Mouse (Mus musculus) 3134 (cell line): Measurements from ENCODE around the gene Wnt5b.

Experiments used
- DNase-seq: peaks from one replicate; pipeline ENCODE4 v3.0.0-alpha.2; 2011; ENCODE audit warnings: low spot score; ENCODE audit not compliant: insufficient read length; ENCODE audit errors: extremely low read depth

Gene Wnt5b

DNA sequence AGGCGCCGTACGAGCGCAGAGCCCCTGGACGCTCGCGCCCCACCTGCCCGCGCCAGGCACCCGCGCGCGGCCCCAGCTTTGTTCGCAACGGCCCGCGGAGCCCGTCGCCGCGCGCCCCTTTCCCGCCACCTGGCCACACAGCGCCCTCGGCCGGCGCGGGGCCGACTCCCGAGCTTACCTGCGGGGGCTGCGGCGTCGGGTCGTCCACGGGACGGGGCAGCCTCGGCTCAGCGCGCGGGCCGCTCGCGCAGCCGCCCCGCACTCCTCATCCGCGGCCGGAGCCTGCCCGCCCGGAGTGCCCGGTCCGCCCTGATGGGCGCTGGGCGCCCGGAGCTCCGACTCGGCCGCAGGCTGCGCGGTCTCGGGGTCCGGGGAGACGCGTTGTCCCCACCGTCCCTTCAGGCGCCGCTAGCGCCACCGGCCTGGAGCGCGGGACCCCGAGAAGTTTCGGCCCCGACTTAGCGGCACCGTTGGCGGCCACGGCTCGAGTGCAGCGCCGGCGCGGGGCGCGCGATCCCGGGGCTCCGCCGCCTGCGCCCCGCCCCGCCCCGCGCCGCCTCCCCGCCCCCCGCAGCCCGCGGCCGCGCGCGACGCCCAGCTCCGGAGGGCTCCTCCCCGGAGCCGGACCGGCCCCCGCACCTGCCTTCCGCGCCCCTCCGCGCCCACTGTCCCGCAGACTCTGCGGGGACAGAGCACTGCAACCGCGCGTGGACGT lies at the start of gene Wnt5b:
Gene Wnt5b (minus strand): TSS at position 545 of the 715 bp plus-strand sequence.
- no peak for DNase-seq

DNA sequence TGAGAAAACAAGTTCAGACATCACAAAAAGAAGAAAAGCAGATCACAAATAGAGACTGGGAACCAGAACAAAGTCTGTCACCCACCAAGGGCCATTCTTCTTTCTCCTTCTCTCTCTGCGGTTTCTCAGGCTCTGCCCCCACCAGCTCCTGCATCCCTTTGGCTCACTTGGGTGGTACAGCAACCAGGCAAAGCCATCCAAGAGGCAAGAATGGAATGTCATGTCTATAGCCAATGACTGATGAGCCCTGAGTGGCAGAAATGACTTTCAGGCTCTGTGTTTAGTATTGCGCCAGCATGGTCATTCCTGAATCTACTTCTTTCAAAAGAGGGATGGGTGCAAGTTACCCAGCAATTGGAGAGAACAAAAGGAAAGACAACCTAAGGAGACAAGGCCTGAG lies 46.7 kb upstream of the Wnt5b start:
- DNase-seq: no peak

DNA sequence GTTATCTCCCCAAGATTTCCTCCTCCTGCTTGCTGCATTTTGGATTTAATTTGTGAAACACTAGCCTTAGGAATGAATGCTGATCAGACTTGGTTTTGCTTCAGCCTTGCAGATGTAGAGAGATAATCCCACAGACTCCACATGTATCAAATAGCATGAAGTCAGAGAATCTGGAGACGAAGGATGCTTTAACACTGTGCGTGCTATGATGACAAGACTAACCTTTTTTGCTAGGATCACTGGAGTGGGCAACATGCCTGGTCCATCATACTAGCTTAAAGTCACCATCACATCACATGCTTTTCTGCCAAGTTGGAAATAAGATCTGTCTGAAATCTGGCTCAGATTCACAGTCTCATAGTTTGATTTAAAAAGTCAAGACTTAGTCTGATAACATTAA lies 43.8 kb upstream of the Wnt5b start:
- DNase-seq: no peak

DNA sequence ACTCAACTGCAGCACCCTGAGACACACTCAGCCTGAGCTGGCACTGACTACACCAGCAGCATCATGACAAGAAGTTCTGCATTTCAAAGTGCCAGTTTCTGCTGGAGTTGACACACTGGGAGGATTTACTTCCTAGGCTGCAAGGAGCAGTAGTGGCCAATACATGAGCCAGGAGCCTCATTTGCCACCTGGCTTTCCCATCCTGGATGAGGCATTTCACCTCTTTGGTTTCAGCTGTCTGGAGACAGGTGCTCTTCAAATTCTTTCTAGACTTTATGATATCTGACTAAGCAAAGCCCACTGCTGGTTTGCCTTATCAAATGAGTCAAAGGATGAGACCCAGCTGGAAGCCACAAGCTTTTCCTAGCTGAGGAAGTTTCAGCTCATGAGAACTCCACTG lies 43.3 kb upstream of the Wnt5b start:
- no peak for DNase-seq

DNA sequence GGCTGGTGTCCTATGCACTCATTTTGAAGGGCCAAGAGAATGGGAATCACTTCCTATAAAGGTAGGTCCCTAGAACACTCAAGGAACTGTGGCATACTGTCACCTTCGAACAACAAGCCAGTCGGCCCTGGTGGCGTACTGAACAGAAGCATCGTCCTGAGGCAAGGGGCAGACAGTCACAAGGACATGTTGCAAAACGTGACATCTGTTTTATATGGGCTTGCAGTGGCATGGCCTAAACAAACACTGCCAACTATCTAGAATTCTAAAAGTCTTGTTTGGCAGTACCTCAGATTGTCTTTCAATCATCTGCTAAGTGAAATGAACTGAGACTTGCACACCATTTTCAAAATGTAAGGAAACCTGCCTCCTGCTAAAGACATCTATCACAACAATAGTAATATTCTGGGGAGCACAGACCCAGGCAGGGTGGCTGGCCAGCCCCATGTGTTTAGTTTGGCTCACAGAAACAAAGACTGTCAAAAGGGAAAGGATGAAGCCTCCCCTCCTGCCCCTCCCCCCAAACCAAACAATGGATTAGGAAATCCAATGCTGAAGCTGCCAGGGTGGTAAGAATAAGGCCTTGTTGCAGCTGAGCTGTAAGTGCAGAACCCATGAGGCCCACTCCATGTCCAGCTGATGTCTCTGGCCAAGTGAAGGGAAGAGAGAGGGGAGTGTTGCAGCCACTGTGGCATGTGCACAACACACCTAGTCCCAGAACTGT lies 41.7 kb upstream of the Wnt5b start:
- DNase-seq: no peak

DNA sequence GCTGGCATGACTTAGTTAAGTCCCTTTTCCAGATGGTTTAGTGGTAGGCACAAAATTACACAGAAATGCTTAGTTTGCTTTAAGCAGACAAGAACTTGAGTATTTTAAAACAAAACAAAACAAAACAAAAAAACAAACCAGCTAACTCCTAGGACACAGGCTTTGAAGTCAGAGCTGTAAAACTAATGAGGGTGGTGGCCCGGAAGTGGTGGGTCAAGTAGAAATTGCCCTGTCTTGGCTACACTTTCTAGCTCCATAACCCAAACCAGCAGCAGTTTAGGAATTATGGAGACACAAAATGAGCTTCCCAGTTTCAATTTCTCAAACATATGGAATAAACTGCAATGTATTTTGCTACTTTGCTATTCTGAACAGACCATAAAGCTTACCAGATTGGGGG lies 39.9 kb upstream of the Wnt5b start:
- DNase-seq: no peak

DNA sequence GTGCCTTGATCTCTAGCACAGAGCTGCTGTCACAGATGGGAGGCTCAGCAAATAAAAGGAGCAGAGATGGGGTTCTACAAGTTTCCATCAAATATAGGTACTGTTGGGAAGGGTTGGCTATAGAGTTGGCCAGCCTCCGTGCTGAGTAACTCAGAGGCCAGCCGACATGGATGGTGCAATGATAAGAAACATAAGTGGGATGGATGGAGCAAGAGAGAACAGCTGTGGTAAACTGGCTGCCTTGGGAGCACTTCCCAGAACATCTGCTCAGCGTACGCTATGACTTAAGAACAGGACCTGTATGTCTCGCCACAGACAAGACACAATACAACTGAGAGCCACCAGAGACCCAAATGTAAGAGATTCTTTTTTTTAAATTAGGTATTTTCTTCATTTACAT lies 39.0 kb upstream of the Wnt5b start:
- DNase-seq: no peak

DNA sequence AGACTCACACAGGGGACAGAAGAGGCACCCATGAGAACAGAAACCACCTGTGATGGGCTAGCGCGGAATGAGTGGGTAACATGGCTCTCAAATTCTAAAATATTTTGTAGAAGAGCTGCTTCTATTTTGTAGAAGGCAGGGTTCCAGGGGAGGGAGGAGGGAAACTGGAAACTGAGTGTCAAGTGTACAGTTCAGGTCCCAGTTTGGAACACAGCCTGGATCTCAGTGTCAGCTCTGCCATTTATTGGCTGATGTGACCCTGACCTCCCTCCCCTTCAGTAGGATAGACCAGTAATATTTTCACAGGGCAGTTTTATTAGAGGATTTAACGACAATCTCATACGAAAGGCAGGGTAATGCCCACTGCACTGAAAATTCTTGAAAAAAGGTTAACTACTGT lies 32.6 kb upstream of the Wnt5b start:
- no peak for DNase-seq

DNA sequence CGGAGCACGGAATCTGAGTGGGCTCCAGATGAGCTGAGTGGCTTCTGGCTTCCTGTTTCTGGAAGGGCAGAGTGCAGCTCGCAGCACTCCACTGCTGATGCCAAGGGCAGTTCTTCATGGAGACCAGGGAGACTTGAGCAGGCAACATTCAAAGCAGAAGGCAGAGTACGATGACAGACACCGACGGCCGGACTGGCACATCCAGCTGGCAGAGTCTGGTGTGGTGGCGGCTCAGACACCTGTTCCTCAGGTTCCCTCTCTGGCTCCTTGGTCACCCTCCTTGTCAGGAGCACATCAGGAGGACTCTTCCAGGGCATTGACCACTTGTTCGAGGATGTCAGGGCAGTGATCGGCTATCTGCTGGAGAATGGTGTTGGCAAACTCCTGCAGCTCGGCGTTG lies 31.2 kb upstream of the Wnt5b start:
- DNase-seq: no peak

DNA sequence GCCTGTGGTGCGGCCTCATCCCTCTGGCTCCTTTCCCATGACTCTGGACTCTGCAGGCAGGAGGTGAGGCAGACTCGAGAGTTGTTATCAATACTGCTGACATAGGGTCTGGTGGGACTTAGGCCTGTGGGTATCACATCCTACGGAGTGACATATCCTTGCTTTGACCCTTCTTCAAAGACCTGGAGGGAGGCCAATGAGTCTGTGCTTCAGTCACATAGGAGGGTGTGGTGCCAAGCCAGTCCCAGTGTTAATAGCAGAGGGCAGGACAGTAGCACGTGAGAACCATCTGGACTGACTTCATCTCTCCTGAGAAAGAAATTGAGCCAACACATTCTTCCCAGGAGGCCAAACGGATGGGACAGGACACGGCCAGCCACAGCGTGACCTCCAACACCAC lies 28.1 kb upstream of the Wnt5b start:
- no peak for DNase-seq

DNA sequence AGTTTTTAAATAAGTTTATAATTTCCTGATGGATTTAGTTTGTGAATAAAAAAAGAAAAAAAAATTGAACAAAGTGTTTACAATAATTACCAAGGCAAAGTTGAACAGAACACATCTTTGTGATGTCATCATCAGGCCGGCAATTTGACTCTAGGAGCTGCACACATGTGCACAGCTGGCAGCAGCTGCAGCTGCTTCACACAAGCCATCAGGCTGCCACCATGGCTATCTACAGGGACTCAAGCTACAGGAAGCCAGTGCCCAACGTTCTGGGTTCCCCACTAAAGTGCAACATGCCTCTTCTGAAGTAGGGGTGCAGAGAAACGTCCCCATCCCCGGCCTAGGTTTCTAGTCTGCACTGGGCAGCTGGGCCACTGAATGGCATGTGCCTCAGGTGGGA lies 26.6 kb upstream of the Wnt5b start:
- DNase-seq: no peak

DNA sequence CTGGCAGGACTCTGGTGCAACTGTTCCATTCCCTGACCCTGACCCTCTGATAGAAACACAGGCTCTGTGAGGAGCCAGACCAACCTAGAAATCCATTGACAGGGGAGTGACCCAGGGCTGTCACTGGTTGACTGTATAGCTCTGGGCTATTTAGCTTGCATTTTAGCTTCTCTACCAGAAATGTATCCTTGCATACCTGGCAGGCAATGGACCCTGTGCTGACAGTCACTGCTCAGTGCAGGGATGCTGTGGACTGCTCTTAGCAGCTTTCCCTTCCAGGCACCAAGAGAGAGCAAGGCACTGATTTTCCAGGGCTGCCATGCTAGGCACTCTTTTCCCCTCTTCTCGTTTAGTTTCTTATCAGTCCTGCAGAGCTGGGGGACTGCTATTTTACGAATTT lies 24.2 kb upstream of the Wnt5b start:
- no peak for DNase-seq

DNA sequence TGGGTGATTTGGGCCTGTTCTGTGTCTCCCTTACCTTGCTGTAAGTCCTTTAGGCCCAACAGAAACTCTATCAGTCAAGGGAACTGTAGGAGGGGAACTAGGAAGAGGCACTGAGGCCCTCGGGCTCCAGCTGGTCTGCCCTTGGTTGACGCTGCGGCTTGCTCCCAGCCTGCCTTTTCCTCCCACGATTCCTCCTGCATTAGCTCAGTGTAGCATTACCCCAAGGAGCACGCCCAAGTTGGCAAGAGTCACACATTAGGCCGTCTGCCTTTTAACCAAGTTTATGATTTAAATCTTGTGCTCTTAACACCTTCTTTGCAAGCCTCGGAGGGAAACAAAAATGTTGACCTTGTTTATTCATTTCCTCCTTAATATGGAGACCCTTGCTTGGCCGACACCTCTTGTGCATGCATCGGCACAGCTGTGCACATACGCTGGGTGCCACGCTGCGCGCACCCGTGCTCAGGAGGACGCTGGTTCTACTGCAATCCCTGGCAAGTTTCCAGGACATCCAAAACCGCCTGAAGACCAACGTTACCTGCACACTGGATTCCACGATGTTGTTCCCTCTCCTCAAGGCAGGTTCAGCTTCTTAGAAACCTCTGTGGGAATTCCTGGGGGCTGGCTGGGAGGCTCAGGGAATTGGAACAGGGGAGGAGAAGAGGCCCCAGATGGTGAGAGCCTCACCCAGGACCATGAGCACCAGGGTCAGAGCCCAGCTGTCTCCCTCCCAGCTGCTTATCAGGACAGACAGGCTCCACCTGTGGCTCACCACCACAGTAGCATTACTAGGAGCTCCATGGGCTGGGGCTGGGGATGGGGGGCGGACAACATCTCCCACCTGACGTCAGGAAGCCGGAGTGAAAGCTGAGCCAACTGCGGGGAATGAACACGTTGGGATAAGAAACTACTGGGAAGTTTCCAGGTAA lies 21.6 kb upstream of the Wnt5b start:
- no peak for DNase-seq

DNA sequence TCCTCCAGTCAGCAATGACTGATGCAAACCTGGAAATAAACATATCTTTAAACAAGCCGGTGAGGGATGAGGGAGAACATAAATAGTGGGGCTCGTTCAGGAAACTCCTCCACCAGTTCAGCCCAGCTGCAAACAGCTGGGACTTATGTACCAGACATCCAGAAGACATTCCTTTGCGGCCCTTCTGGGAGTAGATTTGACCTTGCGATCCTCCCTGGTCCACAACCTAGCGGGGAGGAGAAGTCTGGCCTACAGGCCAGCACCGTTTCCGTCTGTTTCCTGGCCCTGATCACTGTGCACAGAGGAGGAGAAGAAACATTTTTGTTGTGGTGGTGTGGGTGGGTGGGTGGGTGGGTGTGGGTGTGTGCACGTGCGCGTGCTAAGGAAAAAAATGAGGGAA lies 18.4 kb upstream of the Wnt5b start:
- DNase-seq: no peak

DNA sequence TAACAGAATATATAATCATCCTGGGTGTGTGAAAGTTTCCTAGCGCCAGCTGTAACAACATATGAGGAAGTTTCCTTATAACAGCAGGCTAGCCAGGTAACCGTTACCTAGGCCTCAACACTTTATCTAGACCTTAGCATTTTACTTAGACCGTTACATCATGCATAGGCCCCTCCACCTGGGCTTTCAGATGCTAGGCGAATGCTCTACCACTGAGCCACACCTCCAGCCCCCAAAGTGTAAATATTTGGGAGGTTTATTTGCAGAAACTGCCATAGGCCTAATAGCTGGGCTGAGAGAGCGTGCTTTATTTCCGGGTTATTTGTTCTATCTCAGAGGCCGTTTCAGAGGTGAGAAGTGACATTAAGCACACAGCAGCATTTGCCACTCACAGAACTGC lies 14.7 kb upstream of the Wnt5b start:
- DNase-seq: no peak

DNA sequence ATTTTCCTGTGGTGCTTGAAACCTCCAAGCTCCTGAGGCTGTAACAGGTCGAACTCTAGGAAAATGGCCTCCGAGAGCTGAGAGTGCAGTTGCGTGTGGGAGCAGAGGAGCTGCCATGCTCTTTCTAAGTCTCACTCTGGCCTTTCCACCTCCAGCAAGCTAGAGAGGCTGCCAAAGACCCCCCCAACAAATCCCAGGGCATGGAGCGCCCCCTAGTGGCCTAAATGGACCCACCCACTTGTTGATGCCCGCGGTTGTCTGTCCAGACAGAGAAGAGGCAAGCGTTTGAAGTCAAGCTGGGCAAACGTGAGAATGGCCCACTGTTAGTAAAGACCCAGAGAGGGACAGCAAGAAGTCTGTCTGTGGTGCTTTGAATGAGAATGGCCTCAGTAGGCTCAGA lies 10.3 kb upstream of the Wnt5b start:
- no peak for DNase-seq

DNA sequence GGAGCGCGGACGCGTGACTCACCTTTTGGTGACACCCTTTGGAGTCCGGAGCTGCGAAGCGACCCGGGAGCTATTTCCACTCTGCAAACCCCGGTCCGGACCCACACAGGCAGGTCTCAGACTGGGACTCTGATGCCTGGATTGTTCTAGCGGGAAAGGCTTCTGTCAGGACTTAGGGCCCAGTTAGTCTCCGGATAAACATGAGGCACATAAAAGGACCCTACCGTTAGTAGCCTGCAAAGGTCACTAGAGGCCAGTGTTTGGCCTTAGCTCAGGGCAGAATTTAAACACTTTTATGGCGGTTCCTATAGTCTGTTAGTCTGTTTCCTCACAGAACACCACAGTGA lies 344 bp upstream of the Wnt5b start:
- DNase-seq: no peak

DNA sequence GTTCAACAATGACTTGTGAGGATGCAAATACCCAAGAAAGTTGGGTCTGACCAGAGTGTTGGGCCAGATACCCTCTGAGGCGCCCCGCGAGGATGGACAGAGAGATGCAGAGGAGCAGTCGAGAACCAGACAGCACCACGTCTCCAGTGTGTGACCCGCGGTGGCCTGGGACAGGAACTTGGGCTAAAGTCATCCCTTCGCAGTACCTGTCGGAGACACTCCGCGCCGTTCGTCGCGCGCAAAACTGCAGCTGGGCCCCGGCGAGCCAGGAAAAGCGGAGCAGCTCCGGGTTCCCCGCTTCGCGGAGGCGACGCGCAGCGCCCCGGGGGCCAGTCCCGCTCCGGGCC lies 718 bp downstream of the Wnt5b start:
- DNase-seq: no peak

DNA sequence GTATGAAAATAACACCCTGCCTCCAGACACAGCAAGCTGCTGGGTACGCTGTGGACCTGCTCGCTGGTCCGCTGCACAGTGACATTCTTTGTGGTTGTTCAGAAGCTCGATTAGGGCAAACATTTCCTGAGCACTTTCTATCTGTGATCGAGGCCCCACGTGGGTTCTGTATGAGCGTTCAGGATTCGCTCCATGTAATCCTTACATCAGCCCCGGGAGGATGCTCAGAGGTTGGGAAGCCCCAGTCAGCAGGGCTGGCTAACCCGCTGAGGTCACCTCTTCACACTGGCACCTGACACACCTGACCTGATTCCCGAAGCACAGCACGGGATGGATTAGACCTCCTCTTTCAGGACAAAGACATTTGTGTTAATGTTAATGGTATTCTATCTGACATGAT lies 8.3 kb downstream of the Wnt5b start:
- no peak for DNase-seq

DNA sequence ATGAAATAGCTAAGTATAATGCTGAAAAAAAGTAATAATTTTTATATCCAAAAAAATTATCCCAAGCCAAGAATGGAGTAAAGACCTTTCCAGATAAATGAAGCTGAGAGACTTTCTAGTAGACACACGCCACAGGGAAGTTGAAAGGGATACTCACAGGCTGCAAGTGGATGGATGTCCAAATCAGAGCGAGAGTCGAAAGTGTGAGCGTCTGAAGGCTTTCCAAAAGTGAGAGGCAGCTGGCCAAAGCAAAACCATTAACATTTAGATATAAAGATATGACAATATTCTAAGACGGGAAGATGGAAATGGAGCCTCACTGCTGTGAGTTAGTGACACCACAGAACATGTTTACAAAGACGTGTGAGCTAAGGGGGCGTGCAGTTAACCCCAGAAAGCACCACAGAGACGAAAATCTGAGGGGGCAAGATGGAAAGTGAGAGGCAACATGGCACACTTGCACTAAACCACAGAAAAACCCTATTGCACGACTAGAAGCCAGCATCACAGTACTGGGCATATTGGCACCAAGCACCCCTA lies 10.9 kb downstream of the Wnt5b start:
- no peak for DNase-seq

DNA sequence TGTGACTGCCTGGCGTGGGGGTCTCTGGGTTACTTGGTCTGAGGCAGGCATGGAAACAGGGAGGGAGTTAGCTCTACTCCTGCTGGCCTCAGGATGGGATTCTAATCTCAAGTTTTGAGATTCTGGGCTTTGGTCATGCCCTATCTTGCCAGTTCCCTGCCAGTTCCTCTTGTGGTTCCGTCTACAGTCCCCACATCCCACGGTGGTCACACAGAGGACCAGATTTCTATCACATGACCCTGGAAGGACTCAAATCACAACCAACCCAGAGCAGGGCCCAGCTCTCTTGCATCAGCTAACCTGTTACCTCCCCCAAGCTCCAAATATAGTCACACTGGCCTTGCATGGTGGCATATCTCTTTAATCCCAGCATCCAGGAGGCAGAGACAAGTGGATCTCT lies 14.5 kb downstream of the Wnt5b start:
- no peak for DNase-seq

DNA sequence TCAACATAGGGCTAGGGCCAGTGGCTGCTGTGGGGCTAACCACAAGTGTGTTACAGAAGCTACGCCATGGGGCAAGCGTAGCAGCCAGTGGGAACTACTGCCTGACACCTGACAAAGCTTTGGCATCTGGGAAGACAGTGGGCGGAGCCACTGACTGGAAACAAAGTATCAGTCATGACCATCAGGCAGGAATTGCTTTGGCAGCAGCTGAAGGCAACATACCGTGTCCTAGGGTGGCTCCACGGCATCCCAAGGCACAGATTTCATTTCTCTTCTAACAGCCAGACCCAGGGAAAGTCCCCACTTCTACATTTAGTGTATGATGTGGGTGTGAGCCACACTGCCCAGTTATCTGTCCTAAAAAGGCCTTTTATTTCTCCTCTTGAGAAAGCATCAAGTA lies 17.6 kb downstream of the Wnt5b start:
- DNase-seq: no peak
